Mouse (Mus musculus) left cerebral cortex, adult 18-20 months (tissue): ENCODE measurements around the gene Neu1. TPM values are rescaled to one million over a fixed set of nuclear protein-coding genes. Genes with fewer than 3 reads are reported as not detected.
"Not testable (repeated sequence)": the region's sequence is repeated elsewhere in the genome, so short reads cannot be mapped to it uniquely, and the experiment has no call there.

Experiments
- DNase-seq, 2 experiments: peaks; one replicate each; pipeline ENCODE4 v3.0.0; 2021 to 2022; ENCODE audit warnings: low spot score in 2 of 2, mixed read lengths in 1 of 2
- total RNA-seq, 2 experiments: library from RNA; stranded (reverse); gene quantifications; 2 replicates each; pipeline ENCODE4 v1.2.3; 2021

Neu1 gene
- total RNA-seq, 2 experiments from 2014 or later: 46.2 to 48.4 TPM

GRCm38 (mm10) chr17:34946486-34947140 lies 15.6 kb downstream of the Neu1 start:
- no peak for DNase-seq

- no peak for DNase-seq
These were observed 16.6 kb downstream of the Neu1 start for GRCm38 (mm10) chr17:34947606-34948005.

- DNase-seq: not testable (repeated sequence)
These were observed 17.9 kb downstream of the Neu1 start for GRCm38 (mm10) chr17:34948721-34949552.

GRCm38 (mm10) chr17:34949553-34949969 lies 18.5 kb downstream of the Neu1 start:
- DNase-seq: no peak

GRCm38 (mm10) chr17:34950514-34951455 lies 19.7 kb downstream of the Neu1 start:
- no peak for DNase-seq

- DNase-seq: peak; percentile 37 to 45
These were observed 20.8 kb downstream of the Neu1 start for GRCm38 (mm10) chr17:34951636-34952377.

GRCm38 (mm10) chr17:34952378-34953040 lies 21.5 kb downstream of the Neu1 start:
- peak; percentile 63 to 64 for DNase-seq

GRCm38 (mm10) chr17:34953258-34953657 lies 22.2 kb downstream of the Neu1 start:
- DNase-seq: no peak

GRCm38 (mm10) chr17:34953904-34954303 lies 22.9 kb downstream of the Neu1 start:
- DNase-seq: no peak

GRCm38 (mm10) chr17:34954831-34955230 lies 23.8 kb downstream of the Neu1 start:
- no peak for DNase-seq

- DNase-seq: no peak
These were observed 24.8 kb downstream of the Neu1 start for GRCm38 (mm10) chr17:34955884-34956283.

- no peak for DNase-seq
These were observed 25.3 kb downstream of the Neu1 start for GRCm38 (mm10) chr17:34956340-34956739.

GRCm38 (mm10) chr17:34957291-34957690 lies 26.2 kb downstream of the Neu1 start:
- DNase-seq: not testable (repeated sequence)

GRCm38 (mm10) chr17:34957966-34958365 lies 26.9 kb downstream of the Neu1 start:
- DNase-seq: not testable (repeated sequence)

- not testable (repeated sequence) for DNase-seq
These were observed 27.7 kb downstream of the Neu1 start for GRCm38 (mm10) chr17:34958734-34959129.

- peak; percentile 75 to 81 for DNase-seq
These were observed 28.2 kb downstream of the Neu1 start, which contains the start of gene Hspa1b for GRCm38 (mm10) chr17:34959130-34959778. Hspa1b (minus strand) TSS chr17:34959238.

GRCm38 (mm10) chr17:34959881-34960515 lies 28.9 kb downstream of the Neu1 start:
- DNase-seq: no peak

- DNase-seq: peak in 1 of 2 experiments; percentile 15
These were observed 29.8 kb downstream of the Neu1 start for GRCm38 (mm10) chr17:34960702-34961493.
